Mouse (Mus musculus) stomach, embryonic 15.5 days (tissue): ENCODE measurements around the gene Nalcn. TPM values are rescaled to one million over a fixed set of nuclear protein-coding genes. Genes with fewer than 3 reads are reported as not detected.

Source experiments
- ATAC-seq: fragments of 200-750 bp; cut with Nextera tagmentation; 2 replicates; pipeline ENCODE4 v1.8.0; 2017; ENCODE audit warnings: low read depth, moderate number of reproducible peaks, moderate TSS enrichment; ENCODE audit not compliant: insufficient read depth, low FRiP score
- H3K27ac ChIP-seq: fragments of 300-500 bp; sonication (generic); 2 replicates; pipeline ENCODE4 v1.5.1; 2015; ENCODE audit warnings: mild to moderate bottlenecking, inconsistent platforms
- H3K27me3 ChIP-seq: fragments of 300-500 bp; sonication (generic); replicated peaks from 2 replicates; pipeline ENCODE4 v1.6.1; 2015; ENCODE audit warnings: inconsistent platforms
- H3K36me3 ChIP-seq: fragments of 300-500 bp; sonication (generic); 2 replicates; pipeline ENCODE4 v1.6.1; 2015; ENCODE audit warnings: inconsistent platforms
- H3K4me1 ChIP-seq: fragments of 300-500 bp; sonication (generic); 2 replicates; pipeline ENCODE4 v1.6.1; 2015; ENCODE audit warnings: inconsistent platforms
- H3K4me2 ChIP-seq: fragments of 300-500 bp; sonication (generic); 2 replicates; pipeline ENCODE4 v1.6.1; 2015; ENCODE audit warnings: mild to moderate bottlenecking, inconsistent platforms
- H3K4me3 ChIP-seq: fragments of 300-500 bp; sonication (generic); replicated peaks from 2 replicates; pipeline ENCODE4 v1.5.1; 2015; ENCODE audit warnings: inconsistent platforms
- H3K9ac ChIP-seq: fragments of 300-500 bp; sonication (generic); 2 replicates; pipeline ENCODE4 v1.6.1; 2015; ENCODE audit warnings: inconsistent platforms
- H3K9me3 ChIP-seq: fragments of 300-500 bp; sonication (generic); 2 replicates; pipeline ENCODE4 v1.6.1; 2016; ENCODE audit warnings: inconsistent platforms
- WGBS: fragments of 180-500 bp; shearing (Covaris S2); methylation state at CpG from one replicate; pipeline ENCODE4 v1.1.7; 2015; 5-methylcytosine and 5-hydroxymethylcytosine counted together
- polyA plus RNA-seq: library from polyadenylated mRNA; unstranded; fragments of >200 nt; fragmentation: Nextera tagmentation; extraction: Ambion mirVana; gene quantifications from 2 replicates; pipeline ENCODE4 v1.2.1, GENCODE M21; 2015

Nalcn gene
- polyA plus RNA-seq, 1 experiment from 2014 or later = 1.1 TPM

DNA sequence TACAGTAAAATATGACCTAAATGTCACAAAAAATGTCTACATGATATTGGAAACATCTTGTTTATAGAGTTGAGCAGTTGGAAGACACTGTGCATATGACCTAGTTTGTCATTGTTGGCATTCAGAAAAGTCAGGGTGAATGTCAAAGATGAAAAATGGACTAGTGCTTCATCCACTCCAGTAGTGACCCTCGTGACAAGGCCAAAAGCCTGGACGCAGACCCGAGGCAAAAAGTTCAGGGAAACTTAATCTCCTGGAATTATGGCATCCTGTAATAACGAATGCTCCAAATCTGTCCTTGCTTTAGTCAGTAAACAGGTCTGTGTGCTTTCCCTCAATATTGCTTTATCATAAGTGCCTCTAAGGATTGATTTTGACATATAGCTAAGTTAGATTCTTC, 51.6 kb downstream of the Nalcn start:
- WGBS = 61% methylated on average over 4 of the region's 4 CpGs
- no peaks in the 10 kb centered on the region for H3K9me3 ChIP-seq
- no peaks in the 10 kb centered on the region for H3K27me3 ChIP-seq
- no peaks in the 10 kb centered on the region for H3K4me1 ChIP-seq
- H3K4me3 ChIP-seq = no peak overlapping the region
- ATAC-seq = no peak
- no peak overlapping the region for H3K4me2 ChIP-seq
- no peak overlapping the region for H3K27ac ChIP-seq
- H3K9ac ChIP-seq = no peak overlapping the region
- no peaks in the 10 kb centered on the region for H3K36me3 ChIP-seq

DNA sequence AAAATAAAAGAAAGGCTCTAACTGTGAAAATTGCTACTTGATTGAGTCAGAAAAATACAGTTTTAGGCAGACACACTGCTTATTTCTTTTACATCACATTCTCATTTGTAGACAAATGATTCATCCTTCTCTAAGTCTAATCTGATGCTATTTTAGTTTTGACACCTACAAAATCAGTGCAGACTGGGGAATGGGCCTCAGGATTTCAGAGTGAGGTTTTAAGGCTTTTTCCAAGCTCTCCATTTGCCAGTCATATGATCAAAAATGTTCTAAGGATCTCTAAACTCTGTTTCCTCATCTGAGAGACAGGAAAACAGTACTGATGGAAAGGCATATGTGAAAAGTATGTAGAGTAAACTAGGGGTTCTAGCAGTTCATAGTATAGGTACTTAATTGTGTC, 52.0 kb downstream of the Nalcn start:
- Histone ChIP-seq H3K4me2 (no peak overlapping the region), H3K9me3 (no peaks in the 10 kb centered on the region), H3K36me3 (no peaks in the 10 kb centered on the region), H3K27me3 (no peaks in the 10 kb centered on the region), H3K4me1 (no peaks in the 10 kb centered on the region), H3K9ac (no peak overlapping the region), H3K4me3 (no peak overlapping the region), H3K27ac (no peak overlapping the region)
- ATAC-seq = no peak

DNA sequence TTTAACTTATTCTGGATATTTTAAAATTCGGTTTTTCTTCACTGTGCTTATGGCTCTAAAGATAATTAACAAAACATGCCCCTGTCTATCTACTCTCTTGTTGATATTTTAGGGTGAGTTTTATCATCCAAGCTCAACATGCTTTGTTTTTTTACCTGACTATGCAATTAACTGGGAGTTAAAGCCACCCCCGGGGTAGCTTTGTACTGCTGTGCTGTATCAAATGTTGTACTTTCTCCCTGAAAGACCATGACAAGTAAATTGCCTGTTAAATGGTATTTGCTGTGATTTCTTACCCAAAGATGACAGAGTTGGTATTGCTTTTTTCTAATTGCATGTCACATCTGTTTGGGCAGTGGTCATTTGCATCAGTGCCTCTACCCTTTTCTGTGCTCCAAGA, 60.3 kb downstream of the Nalcn start:
- Histone ChIP-seq H3K27me3 (no peaks in the 10 kb centered on the region), H3K4me2 (no peak overlapping the region), H3K4me3 (no peak overlapping the region), H3K36me3 (no peaks in the 10 kb centered on the region), H3K9me3 (no peaks in the 10 kb centered on the region), H3K9ac (no peak overlapping the region), H3K4me1 (no peaks in the 10 kb centered on the region), H3K27ac (no peak overlapping the region)
- WGBS = 76% methylated on average over 2 of the region's 2 CpGs
- ATAC-seq = no peak

DNA sequence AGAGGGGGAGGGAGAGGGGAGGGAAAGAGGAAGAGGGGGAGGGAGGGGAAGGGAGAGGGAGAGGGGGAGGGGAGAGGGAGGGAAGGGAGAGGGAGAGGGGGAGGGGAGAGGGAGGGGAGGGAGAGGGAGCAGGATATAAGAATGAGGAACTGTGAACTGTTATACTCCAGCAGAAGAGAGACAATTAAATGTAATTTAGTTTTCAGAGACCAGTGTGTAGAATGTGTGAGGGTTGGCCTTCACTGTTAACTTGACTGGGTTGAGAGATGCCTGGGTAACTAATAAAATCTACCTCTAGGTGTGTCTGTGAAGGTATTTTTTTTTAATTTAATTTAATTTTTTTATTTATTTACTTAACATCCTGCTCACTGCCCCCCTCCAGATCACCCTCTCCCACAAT, 71.4 kb downstream of the Nalcn start:
- Histone ChIP-seq H3K9ac (no peak overlapping the region), H3K4me1 (no peaks in the 10 kb centered on the region), H3K36me3 (no peaks in the 10 kb centered on the region), H3K27me3 (no peaks in the 10 kb centered on the region), H3K27ac (no peak overlapping the region), H3K9me3 (no peaks in the 10 kb centered on the region), H3K4me3 (no peak overlapping the region), H3K4me2 (no peak overlapping the region)
- ATAC-seq = no peak

DNA sequence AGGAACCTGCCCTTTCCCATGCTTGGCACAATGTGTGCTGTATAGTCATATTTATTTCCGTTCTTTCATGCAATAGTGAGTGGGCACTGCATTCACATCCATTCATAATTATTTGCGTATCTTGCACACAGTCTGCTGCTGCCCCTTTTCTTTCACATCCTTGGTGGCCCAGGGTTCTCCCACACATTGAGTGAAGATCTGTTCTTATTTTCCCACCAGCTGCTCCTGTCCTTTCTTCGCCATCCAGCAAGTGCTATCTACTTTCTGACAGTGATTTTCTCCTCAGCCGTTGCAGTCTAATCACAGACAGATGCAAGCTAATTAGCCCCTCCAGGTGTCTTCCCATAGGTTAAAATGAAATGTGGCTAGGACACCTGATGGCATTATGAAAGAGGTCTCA, 72.0 kb downstream of the Nalcn start:
- H3K9ac ChIP-seq = no peak overlapping the region
- 67% methylated on average over 4 of the region's 4 CpGs for WGBS
- H3K9me3 ChIP-seq = no peaks in the 10 kb centered on the region
- no peak overlapping the region for H3K4me3 ChIP-seq
- H3K27ac ChIP-seq = no peak overlapping the region
- H3K4me1 ChIP-seq = no peaks in the 10 kb centered on the region
- no peak overlapping the region for H3K4me2 ChIP-seq
- H3K27me3 ChIP-seq = no peaks in the 10 kb centered on the region
- H3K36me3 ChIP-seq = no peaks in the 10 kb centered on the region
- no peak for ATAC-seq

DNA sequence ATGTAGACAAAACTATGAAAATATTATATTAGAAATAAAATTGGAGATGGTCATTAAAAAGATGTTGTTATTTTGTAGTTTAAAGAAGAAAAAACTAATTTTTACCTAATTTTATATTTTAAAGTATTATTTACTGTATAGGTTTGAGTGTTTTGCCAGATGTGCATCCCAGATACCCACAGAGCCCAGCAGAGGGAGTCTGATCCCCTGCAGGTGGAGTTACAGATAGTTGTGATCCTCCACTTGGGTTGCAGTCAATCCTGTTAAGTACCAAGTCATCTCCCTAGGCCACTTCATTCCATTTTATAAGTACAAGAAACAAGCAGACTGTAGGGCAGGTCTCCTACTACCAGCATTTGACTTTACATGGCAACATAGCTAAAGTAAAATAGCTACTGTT, 84.6 kb downstream of the Nalcn start:
- Histone ChIP-seq H3K4me3 (no peak overlapping the region), H3K9me3 (no peaks in the 10 kb centered on the region), H3K27ac (no peak overlapping the region), H3K4me2 (no peak overlapping the region), H3K36me3 (no peaks in the 10 kb centered on the region), H3K9ac (no peak overlapping the region), H3K4me1 (no peaks in the 10 kb centered on the region), H3K27me3 (no peaks in the 10 kb centered on the region)
- no peak for ATAC-seq

DNA sequence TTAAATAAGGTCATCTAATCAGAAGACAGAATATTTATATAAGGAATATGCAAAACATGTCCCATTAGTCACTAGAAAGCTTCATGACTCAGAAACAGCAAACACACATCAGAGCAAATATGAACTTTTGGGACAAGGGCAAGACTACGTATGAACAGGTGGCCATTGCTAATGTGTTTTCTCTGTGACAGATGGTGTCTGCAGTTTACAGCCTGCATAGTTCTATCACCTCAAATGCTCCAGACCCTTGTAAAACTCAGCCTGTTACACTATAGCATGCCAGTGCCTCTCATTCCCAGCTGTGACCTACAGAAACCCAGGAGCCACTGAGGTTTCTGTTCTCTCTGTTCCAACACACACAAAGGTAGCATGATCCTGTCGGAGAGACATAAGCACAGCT, 91.3 kb downstream of the Nalcn start:
- Histone ChIP-seq H3K4me2 (no peak overlapping the region), H3K9ac (no peak overlapping the region), H3K36me3 (no peaks in the 10 kb centered on the region), H3K4me3 (no peak overlapping the region), H3K27ac (no peak overlapping the region), H3K9me3 (no peaks in the 10 kb centered on the region), H3K4me1 (no peaks in the 10 kb centered on the region), H3K27me3 (no peaks in the 10 kb centered on the region)
- WGBS = 46% methylated on average over 2 of the region's 2 CpGs
- no peak for ATAC-seq

DNA sequence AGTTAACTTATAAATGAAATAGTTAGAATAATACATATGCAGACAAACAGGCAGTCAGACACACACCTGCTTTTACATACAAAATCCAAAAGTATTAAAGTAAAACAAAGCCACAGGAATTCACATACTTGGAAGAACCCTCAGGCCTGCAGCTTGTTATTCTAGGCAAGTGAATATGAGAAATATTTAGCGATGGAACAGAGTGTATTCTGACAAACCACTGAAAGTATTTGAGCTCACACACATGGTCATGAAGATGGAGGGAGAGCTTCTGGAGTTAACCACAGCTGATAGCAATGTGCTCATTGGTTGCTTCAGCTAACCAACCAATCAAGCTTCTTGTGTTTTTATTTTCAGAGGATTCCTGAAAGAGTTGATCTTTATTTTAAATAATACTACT, 93.9 kb downstream of the Nalcn start:
- 75% methylated on average over 1 of the region's 1 CpGs for WGBS
- H3K9me3 ChIP-seq = no peaks in the 10 kb centered on the region
- no peak overlapping the region for H3K27ac ChIP-seq
- H3K4me2 ChIP-seq = no peak overlapping the region
- no peak for ATAC-seq
- H3K4me1 ChIP-seq = no peaks in the 10 kb centered on the region
- no peak overlapping the region for H3K9ac ChIP-seq
- H3K4me3 ChIP-seq = no peak overlapping the region
- no peaks in the 10 kb centered on the region for H3K36me3 ChIP-seq
- no peaks in the 10 kb centered on the region for H3K27me3 ChIP-seq

DNA sequence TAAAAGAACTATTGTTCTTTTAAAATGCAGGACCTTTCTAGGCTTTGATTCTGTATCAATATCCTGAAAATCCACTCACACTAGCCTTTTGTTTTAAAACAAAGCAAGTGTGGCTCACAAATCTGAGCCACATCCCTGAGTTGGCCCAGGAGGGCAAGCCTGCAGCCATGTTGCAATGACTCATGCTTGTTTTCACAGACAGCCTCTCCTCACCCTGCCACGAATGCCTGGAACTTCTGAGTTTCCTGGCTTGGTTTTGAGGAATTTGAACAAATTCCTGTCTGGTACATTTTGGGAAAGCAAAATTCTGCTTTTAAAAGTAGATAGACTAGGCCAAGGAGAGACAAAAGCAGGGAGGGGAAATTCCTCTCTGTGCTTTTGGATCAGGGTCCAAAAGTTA, 95.7 kb downstream of the Nalcn start:
- Histone ChIP-seq H3K9ac (no peak overlapping the region), H3K4me1 (no peaks in the 10 kb centered on the region), H3K4me3 (no peak overlapping the region), H3K27me3 (no peaks in the 10 kb centered on the region), H3K36me3 (no peaks in the 10 kb centered on the region), H3K9me3 (no peaks in the 10 kb centered on the region), H3K27ac (no peak overlapping the region), H3K4me2 (no peak overlapping the region)
- ATAC-seq = no peak
- 19% methylated on average over 1 of the region's 1 CpGs for WGBS

DNA sequence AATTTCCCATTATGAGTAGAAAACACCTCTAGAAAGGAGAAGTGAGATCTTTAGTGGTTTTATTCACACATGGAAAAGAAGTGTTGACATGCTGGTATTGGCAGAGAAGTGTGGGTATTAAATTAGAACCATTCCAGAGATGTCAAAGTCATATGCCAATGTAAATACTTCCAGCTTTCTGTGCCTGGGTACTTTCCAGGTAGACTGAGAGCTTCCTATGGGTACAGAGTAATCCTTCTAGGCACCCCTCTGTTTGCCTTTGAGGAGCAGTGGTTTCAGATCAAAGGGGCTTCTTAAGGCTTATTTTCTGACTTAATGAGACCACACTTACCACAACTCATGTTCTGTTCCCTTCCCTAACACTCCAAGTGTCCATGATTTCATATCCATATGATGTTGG, 97.8 kb downstream of the Nalcn start:
- H3K4me2 ChIP-seq = no peak overlapping the region
- H3K27ac ChIP-seq = no peak overlapping the region
- no peak for ATAC-seq
- H3K36me3 ChIP-seq = no peaks in the 10 kb centered on the region
- H3K4me3 ChIP-seq = no peak overlapping the region
- no peaks in the 10 kb centered on the region for H3K4me1 ChIP-seq
- H3K9me3 ChIP-seq = no peaks in the 10 kb centered on the region
- no peak overlapping the region for H3K9ac ChIP-seq
- H3K27me3 ChIP-seq = no peaks in the 10 kb centered on the region

DNA sequence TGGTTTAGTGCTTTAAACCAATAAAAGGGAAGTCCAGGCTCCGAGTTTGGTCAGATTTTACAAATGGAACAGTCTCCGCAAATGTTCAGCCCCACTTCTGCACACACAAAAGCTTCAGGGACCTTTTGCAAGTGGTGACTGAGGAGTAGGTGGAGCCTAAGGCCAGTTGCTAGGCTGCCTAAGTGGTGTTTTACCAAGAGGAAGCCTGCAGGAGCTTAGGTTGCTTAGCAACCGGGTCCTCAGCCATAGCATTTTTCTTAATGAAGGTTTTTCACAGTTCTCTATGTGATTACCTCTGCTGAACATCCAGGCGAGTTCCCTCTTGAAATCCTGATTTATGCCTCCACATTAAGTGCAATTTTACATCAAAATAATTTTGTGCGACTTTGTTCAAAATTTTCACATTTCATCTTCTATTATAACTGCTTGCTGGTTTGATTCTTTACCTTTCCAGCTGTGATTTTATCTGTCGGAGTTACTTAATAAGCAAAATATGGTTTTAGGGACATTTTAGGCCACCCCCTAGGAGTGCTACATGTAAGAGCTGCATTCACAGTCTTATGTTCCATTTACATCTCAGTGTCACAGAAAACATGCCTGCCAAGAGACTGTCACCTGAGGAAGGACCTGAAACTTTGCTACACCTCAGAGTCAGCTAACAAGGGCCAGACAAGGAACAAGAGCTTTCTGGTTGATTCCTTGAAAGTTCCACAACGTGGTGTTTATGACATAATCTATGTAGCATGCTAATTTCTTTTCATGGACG, 113.4 kb downstream of the Nalcn start:
- 31% methylated on average over 8 of the region's 8 CpGs for WGBS
- peak; percentile 60; the same call in 1 of the 2 replicates for ATAC-seq
- no peak overlapping the region for H3K27ac ChIP-seq

DNA sequence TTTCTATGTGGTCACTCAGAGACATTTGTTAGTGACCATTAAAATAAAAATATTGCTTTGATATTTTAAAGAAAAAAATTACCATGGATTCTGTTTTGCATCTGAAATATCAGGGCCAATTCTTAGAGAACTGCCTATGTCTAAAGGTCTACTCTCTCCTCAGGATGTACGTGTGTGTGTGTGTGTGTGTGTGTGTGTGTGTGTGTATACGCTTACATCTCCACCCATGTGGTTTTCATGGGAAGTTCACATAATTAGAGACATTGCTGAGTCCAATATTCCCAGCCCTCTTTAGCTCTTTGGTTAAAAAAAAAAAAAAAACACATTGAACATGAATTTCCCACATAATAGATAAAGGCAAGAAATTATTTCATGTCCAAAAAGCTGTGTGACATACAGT, 114.0 kb downstream of the Nalcn start:
- ATAC-seq = no peak
- Histone ChIP-seq H3K4me3 (no peak overlapping the region), H3K36me3 (no peaks in the 10 kb centered on the region), H3K27ac (no peak overlapping the region), H3K4me1 (no peaks in the 10 kb centered on the region), H3K27me3 (no peaks in the 10 kb centered on the region), H3K4me2 (no peak overlapping the region), H3K9me3 (no peaks in the 10 kb centered on the region), H3K9ac (no peak overlapping the region)
- WGBS = 73% methylated on average over 2 of the region's 2 CpGs

More for the DNA sequence above, 113.4 kb downstream of the Nalcn start:
- no peaks in the 10 kb centered on the region for H3K9me3 ChIP-seq
- no peak overlapping the region for H3K9ac ChIP-seq
- no peaks in the 10 kb centered on the region for H3K36me3 ChIP-seq
- H3K27me3 ChIP-seq = no peaks in the 10 kb centered on the region
- H3K4me3 ChIP-seq = no peak overlapping the region
- H3K4me2 ChIP-seq = no peak overlapping the region
- H3K4me1 ChIP-seq = no peaks in the 10 kb centered on the region

DNA sequence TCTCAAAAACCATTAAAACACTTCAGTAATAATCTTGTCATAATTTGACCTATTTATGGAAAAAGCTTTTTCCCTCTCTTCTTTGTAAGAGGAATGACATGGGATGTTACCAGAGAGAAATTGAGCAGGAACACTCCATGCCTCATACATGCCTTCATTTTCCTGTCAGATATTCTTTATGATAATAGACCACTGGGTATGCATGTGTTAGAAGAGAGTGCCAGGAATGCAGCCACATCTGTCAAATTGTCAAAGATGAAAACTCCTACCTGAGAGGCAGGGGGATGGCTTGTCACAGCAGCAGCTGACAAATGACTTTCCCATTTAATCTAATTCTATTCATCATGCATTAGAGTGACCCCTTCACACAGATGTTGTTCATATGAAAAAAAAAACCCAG, 131.4 kb downstream of the Nalcn start:
- no peak overlapping the region for H3K9ac ChIP-seq
- H3K4me3 ChIP-seq = no peak overlapping the region
- ATAC-seq = no peak
- H3K4me2 ChIP-seq = no peak overlapping the region
- no peaks in the 10 kb centered on the region for H3K4me1 ChIP-seq
- H3K27ac ChIP-seq = no peak overlapping the region
- H3K36me3 ChIP-seq = no peaks in the 10 kb centered on the region
- no peaks in the 10 kb centered on the region for H3K9me3 ChIP-seq
- H3K27me3 ChIP-seq = no peaks in the 10 kb centered on the region
